Mouse (Mus musculus): ENCODE data around the gene Lgals2. TPM values are rescaled to one million over a fixed set of nuclear protein-coding genes. Genes with fewer than 3 reads are reported as not detected.

The Lgals2 gene
- total RNA-seq, 4 experiments from 2014 or later: not detected

DNA sequence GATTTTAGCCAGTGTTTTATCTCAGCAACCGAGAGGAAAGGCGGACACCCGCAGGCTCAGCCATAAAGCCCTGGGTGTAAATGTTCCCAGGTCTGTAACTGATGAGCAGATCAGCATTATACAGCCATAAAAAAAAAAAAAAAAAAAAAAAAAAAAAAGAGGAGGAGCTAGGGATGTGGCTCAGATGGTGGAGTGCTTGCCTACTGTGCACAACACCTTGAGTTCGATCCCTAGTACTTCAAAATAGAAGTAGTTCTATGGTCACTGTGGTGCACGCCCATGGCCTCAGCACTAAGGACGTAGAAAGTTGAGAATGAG is 39.3 kb downstream of the Lgals2 start:
- no peak for DNase-seq (ENCODE audit: low spot score in 2 of 2)

DNA sequence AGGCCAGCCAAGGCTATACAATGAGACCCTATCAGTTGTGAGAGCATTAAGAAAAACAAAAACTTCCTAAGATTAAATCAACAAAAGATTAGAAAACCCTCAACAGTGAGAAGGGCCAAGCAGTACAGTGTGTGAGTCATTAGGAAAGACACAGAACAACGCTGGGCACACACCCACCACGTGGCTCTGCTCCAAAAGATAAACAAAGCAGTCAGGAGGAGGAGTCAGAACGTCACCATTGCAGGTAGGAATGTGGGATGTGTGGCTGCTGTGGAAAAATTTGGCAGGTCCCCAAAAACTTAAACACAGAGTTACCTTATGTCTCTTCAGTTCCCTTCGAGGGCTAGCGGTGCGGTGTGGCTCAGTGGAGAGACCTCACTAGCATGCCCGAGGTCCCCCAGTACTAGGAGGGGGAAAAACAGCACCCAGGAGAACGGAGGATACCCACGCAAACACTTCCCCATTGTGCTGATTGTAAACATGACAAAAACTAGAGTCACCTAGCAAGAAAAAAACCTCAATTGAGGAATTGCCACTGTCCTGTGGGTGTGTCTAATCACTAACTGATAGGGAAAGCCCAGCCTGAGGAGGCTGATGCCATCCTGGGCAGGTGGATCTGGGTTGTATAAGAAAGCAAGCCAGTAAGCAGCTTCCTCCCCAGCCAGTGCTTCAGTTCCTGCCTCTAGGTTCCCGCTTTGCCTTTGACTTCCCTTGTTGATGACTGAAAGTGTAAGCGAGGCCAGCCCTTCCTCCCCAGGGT is 39.8 kb downstream of the Lgals2 start:
- DNase-seq (ENCODE audit: low spot score in 2 of 2): no peak

DNA sequence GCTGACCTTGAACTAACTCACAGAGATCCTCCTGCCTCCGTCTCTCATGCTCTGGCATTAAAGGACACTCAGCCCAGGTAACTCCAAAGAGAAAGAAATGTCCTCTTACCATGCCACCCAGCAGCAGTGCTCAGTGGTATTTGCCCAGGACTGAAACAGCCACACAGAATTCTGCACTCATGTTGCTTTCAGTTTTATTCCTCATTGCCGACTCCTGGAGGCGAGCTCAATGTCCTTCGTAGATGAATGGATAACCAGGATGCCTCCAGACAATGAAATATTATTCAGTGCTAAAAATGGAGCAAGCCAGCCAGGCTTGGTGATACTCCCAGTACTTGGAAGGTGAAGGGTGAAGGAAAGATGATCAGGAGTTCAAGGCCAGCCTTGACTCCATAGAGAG is 41.7 kb downstream of the Lgals2 start:
- no peak for DNase-seq (ENCODE audit: low spot score in 2 of 2)

DNA sequence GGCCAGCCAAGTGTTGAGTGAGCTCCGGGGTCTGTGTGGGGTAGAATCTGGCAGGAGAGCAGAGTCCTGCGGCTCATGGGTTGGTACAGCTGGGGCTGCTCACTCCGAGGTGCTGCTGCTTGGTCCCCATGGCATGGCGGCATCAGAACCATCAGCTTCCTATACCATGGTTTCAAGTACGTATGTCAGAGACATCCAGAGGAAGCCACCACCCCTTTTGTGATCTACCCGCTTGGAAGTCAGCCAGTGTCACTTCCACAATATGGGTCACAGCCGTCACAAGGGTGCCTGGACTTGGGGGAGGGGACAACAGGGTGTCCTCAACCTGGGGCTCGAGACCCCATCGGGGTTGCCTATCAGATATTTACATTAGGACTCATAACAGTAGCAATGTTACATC is 45.2 kb downstream of the Lgals2 start:
- no peak for DNase-seq (ENCODE audit: low spot score in 2 of 2)

DNA sequence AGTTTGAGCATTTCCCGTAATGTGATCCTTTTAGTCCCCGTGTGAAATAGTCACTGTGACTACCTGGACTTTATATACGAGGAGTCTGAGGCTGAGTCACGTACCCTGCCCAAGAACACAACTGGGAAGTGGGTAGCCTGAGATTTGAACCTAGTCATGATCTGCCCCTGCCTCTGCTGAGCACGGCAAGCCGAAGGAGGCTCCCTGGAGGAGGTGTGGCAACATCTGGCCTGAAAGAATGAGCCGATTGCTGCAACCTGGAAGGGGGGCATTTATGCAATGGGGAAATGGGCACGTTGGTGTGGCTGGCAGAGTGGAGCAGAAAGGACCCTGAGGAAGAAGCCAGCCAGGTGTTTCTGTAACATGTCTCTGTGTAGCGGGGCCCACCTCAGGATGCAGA is 45.6 kb downstream of the Lgals2 start:
- DNase-seq (ENCODE audit: low spot score in 2 of 2): no peak

DNA sequence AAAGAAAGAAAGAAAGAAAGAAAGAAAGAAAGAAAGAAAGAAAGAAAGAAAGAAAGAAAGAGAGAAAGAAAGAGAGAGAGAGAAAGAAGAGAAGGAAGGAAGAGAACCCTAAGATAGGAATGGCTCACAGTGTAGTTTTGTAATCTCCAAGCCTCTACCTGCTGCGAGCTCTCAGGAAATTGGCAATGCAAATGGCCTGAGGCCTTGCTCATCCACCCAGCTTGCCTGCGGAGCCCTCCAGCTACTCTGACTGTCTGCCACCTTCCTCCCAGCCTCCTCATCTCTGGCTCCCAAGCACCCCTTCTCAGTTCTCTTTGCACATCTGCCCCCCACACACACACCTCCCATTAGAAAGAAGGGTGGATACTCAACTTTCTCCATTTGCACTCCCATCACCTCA is 46.3 kb downstream of the Lgals2 start:
- DNase-seq (ENCODE audit: low spot score in 2 of 2): no peak

DNA sequence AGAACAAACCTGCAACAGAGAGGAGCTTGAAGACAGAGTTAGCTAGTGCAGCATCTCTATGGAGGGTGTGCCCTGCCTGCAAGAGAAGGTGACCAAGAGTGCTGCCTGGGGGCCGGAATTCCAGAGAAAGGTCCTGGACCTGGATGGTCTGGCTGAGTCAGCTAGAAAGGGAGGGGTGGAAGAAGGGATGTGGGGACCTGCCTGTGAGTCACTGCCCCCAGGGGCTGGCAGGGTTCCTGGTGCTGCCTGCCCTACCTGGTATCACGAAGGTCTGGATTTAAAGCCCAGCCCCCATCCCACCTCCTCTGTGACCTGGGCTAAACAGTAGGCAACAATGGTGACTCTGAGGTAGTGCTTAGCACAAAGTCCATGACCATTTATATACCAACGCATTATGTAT is 48.2 kb downstream of the Lgals2 start:
- DNase-seq (ENCODE audit: low spot score in 2 of 2): no peak

DNA sequence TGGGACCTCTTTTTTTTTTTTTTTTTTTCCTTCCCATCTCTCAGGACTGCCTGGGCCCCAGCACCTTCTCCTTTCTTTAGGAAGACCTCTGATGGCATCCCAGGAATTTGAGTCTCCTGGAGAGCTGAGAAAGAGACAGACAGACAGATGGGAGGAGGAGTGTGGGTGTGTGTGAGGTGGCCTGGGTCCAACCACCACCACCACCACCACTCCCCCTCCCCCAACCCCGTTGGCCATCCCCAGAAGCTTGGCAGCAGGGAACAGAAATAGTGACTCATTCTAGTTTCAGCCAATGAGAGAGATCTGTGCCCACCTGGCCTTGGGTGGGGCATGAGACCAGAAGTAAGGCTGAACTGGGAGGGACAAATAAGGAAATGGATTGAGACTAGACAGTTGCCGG is 48.7 kb downstream of the Lgals2 start:
- DNase-seq (ENCODE audit: low spot score in 2 of 2): no peak

DNA sequence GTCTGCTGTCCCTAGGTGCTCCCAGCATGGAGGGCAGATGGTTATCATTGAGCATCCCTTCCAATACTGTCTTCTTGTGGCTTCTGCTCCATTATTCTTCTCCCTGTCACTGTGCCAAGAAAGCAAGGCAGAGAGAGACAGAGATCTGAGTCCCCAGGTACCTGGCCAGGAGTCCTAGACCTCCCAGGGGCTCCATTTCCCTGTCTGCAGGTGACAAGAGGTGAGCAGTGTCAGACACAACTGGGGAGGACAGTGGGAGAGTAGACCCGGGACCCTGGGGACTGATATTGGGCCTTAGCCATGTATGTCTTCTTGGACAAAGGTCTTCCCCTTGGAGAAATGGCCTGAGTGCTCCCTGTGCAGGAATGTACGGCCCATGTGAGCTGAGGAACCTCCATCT is 50.0 kb downstream of the Lgals2 start:
- no peak for DNase-seq (ENCODE audit: low spot score in 2 of 2)

DNA sequence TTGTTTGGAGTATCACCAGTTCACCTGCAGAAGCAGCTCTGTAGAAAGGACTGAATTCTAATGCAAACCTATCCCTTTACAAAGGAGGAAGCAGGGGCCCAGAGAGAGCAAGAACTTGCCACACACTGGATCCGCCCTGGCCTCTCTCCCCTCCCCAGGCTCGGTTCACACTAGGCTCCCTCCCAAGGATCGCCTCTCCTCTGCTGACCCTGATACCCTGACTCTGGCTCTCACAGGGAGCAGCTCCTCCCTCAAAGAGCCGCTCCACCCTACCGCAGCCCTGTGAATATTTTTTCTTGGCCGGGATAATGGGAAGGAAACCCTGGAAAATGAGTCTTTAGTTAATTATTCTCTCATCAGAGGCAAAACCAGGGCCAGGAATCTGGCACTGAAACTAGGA is 51.0 kb downstream of the Lgals2 start:
- DNase-seq (ENCODE audit: low spot score in 2 of 2): no peak

DNA sequence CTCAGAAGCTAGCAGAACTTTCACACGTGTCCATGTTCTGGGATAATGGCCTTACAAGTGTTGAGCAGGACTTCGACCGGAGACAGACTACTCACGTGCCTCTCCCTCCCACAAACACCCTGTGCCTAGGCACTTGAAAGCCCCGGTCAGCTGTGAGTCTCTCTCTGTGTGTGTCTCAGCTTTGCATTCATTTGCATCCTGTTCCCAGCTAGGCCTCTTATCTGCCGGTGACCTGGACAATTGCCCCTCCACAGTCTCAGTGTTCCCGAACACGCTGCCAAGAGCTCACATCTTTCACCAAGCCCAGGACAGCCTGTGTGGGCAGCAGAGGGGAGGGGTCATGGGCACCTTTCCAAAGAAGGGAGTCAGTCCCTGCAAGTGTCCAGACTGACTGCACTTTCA is 51.8 kb downstream of the Lgals2 start:
- DNase-seq (ENCODE audit: low spot score in 2 of 2): no peak

DNA sequence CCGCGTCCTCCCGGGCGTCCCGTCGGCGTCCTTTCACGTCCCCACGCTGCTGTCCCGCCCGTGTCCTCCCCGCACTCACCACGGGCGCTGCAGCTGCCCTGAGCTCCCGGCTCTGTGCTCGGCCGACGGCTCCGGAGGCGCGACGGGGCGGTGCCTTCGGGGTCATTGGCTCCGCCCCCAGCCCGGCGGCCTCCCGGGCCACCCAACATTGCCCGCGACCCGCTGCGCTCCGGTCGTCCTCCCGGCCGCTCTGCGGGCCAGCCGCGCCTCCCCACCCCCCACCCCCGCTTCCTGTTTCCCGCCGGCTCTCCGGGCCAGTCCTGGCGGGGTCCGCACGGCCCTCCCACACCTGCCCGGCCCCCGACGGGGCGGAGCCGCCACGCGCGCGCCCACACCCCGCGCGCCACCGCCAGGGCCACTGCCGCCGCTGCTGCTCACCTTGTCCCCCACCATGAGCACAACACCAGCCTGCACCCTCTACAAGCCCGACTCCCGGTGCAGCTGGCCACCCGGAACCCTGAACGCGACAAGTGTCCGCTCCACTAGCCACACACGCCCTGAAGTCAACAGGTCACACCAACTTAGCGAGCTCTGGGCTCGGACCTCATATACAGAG is 52.4 kb downstream of the Lgals2 start, which contains the start of gene Card10:
TSS of gene Card10 (minus strand) at position 267 of the 616 bp plus-strand sequence.
- no peak for DNase-seq (ENCODE audit: low spot score in 2 of 2)

DNA sequence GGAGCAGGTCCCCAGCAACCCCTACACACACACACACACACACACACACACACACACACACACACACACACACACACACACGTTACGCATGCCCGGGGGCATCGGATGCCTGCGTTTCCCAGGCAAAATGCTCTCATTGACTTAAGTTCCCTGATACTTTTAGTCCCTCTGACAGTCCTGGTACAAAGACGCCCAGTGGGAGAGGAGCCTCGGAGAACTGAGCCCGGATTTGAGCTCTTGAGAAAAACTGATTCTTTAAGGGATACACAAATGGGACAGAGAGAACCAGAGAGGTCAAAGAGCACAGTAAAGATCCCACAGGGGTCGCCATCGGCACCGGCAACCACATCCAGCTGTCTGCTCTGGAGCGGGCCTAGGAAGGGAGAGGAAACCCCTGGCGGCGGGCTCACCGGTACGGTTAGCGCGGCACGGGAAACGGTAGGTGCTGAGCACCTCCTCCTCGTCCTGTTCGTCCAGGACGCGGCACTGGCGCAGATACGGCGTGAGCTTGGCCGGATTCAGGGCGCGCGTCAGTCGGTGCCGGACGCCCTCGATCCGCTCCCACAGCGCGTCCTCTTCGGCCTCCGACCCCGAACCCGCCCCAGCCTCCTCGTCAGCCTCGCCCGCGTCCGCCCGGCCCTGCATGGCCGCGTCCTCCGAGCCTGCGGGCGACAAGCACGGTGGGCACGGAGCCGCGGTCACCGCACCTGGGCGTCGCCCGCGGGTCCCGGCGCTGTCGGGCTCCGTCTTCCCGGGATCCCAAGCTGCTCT is 53.2 kb downstream of the Lgals2 start:
- DNase-seq (ENCODE audit: low spot score in 2 of 2): no peak

DNA sequence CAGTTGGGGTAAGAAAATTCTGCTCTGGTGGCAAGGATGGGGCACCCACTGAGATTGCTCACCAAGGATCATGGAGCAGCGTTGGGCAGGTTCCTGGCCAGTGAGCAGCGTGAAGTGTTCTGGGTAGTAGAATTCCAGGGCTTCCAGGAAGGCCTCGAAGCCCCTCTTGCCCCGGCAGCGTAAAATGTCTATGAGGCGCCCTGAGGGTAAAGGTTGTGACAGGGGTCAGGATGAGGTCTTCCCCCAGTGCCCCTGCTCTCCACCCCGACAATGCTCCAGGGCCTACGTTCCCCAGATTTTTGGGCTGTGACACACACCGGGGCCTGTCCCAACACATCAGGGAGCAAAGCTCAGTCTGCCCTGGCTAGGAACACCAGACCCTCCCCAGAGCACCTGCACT is 53.8 kb downstream of the Lgals2 start:
- DNase-seq (ENCODE audit: low spot score in 2 of 2): no peak

Small RNA genes lying within 50 kb of the gene (microRNA-seq; reads per million reads assigned to microRNA genes)
- gene Mir6955: 0.51 to 1.3 reads per million in 2 experiments

Other genes starting within 250 kb of the Lgals2 start
- 100 to 1,000 TPM; 176 to 224 (median 201) TPM for gene Elfn2, start 136.8 kb downstream of the Lgals2 start, total RNA-seq (2022)
- gene Mfng, start 82.1 kb downstream of the Lgals2 start, total RNA-seq (2022): 10 to 100 TPM in 1 of 4 experiments, 1 to 10 TPM in 3; 6.5 to 11.2 (median 8.1) TPM
- 1 to 10 TPM; 6.6 to 8.2 (median 6.9) TPM for gene Card10, start 52.5 kb downstream of the Lgals2 start, total RNA-seq (2022)
- gene Cdc42ep1, start 12.9 kb downstream of the Lgals2 start, total RNA-seq (2022): 10 to 100 TPM; 14.5 to 18.7 (median 16.2) TPM
- 10 to 100 TPM; 59.2 to 63.9 (median 62.6) TPM for gene Gga1, start 21.7 kb upstream of the Lgals2 start, total RNA-seq (2022)
- 1 to 10 TPM in 1 of 4 experiments, under 1 TPM in 2, not detected in 1; 0.34 to 1.2 (median 0.38) TPM for gene Gm49510, start 44.1 kb upstream of the Lgals2 start, total RNA-seq (2022)
- gene Sh3bp1, start 44.2 kb upstream of the Lgals2 start, total RNA-seq (2022): 10 to 100 TPM; 28.9 to 33.0 (median 31.8) TPM
- 100 to 1,000 TPM; 140 to 156 (median 148) TPM for gene Pdxp, start 58.4 kb upstream of the Lgals2 start, total RNA-seq (2022)
- 10 to 100 TPM; 16.9 to 40.3 (median 28.2) TPM for gene Lgals1, start 71.2 kb upstream of the Lgals2 start, total RNA-seq (2022)
- 10 to 100 TPM; 34.4 to 41.8 (median 37.7) TPM for gene Nol12, start 79.4 kb upstream of the Lgals2 start, total RNA-seq (2022)
- gene Triobp, start 92.2 kb upstream of the Lgals2 start, total RNA-seq (2022): 10 to 100 TPM in 2 of 4 experiments, 1 to 10 TPM in 2; 7.0 to 14.1 (median 11.5) TPM
- gene H1f0, start 172.9 kb upstream of the Lgals2 start, total RNA-seq (2022): 10 to 100 TPM; 73.6 to 88.0 (median 81.8) TPM
- gene Galr3, start 186.4 kb upstream of the Lgals2 start, total RNA-seq (2022): 1 to 10 TPM in 1 of 4 experiments, under 1 TPM in 1, not detected in 2; 0.81 to 1.0 TPM
- 10 to 100 TPM; 17.3 to 23.9 (median 18.2) TPM for gene Ankrd54, start 207.4 kb upstream of the Lgals2 start, total RNA-seq (2022)
- gene Eif3l, start 219.7 kb upstream of the Lgals2 start, total RNA-seq (2022): 10 to 100 TPM; 76.9 to 82.0 (median 77.9) TPM

Data from layer of hippocampus, adult 8-10 months (tissue).